Mouse (Mus musculus): ENCODE measurements at regions not wholly inside any gene's neighbourhood (a gene's known extent, or its start where the extent isn't known, plus 50 kb on each side); places are given as distances from the start of the nearest gene placed in this dataset.

DNA sequence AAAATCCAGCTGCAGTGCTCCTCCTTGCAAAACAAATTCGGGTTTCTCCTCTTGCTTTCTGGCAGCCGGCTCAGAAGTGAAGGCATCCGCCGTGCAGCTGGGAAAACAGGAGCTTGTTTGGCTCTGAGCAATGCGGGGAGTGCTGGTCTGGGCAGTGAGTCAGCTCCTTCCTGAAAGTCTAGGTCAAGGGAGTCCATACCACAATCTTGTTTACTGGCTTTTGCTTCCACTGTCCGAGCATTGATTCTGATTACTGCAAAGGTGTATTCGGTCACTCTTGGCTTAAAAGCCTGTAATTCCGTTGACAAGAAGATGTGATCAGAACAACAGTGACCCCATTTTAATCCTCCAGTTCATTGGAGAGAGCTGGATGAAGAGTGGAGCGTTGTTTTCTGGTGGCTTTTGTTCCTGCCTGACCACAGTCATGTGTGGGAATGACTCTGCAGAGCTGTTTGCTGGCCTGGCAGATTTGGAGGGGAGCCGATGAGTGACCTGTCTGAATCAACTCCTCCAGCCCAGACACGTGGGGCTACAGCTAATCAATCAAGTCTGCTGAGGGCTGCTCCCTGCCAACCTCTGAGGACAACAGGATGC lies 65.4 kb upstream of the Gadd45a start:
- TF ChIP-seq CTCF (IDR thresholded peaks at IDR 0.05; ENCODE audit: extremely low read depth, insufficient read depth, insufficient read length, insufficient replicate concordance), result no peak
- TF ChIP-seq POLR2A (IDR thresholded peaks at IDR 0.05; ENCODE audit: low read depth, low read length), result no peak
